Mouse (Mus musculus): Measurements from ENCODE around the gene Rab27a.

DNA sequence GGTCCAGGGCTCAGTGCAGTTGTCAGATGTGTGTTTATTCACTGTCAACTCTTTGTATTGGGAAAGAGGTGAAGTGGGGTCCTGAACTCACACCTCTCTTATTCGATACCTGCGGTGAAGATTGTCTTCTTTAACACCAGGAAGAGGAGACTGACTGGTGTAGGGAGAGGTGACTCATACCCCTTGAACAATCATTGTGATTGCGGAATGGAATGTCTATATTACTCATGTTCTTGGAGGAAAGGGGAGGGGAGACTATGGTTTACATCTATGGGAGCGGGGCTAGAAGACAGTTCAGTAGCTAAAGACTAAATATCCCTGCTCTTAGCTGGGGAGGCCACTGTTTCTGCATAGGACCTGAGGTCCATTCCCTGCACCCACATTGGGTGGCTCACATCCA is 85.9 kb downstream of the Rab27a start:
- TF ChIP-seq POLR2A (IDR thresholded peaks at IDR 0.05; ENCODE audit: insufficient read depth, low read depth, low read length) (no peak), CTCF (IDR thresholded peaks at IDR 0.05) (no peak), EP300 (IDR thresholded peaks at IDR 0.05; ENCODE audit: insufficient read depth, low read depth, low read length) (no peak)

All from heart, adult 2 months (tissue).